Mouse (Mus musculus): ENCODE measurements around the gene Ang.

Ang gene

GRCm38 (mm10) chr14:51090921-51091900 is at the start of gene Ang, which contains the start of gene Rnase4:
Gene Ang (plus strand): TSS chr14:51091150.
Gene Rnase4 (plus strand): TSS chr14:51091077.
- DNase-seq (ENCODE audit: low read depth, low spot score): peak; percentile 68

- no peak for DNase-seq (ENCODE audit: low read depth, low spot score)
Measured at GRCm38 (mm10) chr14:51041769-51042168, 49.2 kb upstream of the Ang start, which contains the start of gene Rnase9. Gene Rnase9 (minus strand): TSS chr14:51041869.

GRCm38 (mm10) chr14:51047846-51048245 is 43.1 kb upstream of the Ang start:
- DNase-seq (ENCODE audit: low read depth, low spot score): no peak

- DNase-seq (ENCODE audit: low read depth, low spot score): no peak
Measured at GRCm38 (mm10) chr14:51050063-51050462, 40.9 kb upstream of the Ang start, which contains the start of gene Rnase11. Gene Rnase11 (minus strand): TSS chr14:51050163.

- no peak for DNase-seq (ENCODE audit: low read depth, low spot score)
Measured at GRCm38 (mm10) chr14:51051941-51052340, 39.0 kb upstream of the Ang start.

GRCm38 (mm10) chr14:51053176-51053575 is 37.8 kb upstream of the Ang start:
- DNase-seq (ENCODE audit: low read depth, low spot score): no peak

GRCm38 (mm10) chr14:51054243-51055237 is 36.4 kb upstream of the Ang start:
- DNase-seq (ENCODE audit: low read depth, low spot score): peak; percentile 33

- DNase-seq (ENCODE audit: low read depth, low spot score): no peak
Measured at GRCm38 (mm10) chr14:51057401-51057831, 33.5 kb upstream of the Ang start, which contains the start of gene Rnase12. Gene Rnase12 (minus strand): TSS chr14:51057661.

GRCm38 (mm10) chr14:51060761-51061160 is 30.2 kb upstream of the Ang start:
- DNase-seq (ENCODE audit: low read depth, low spot score): no peak

GRCm38 (mm10) chr14:51068956-51069355 is 22.0 kb upstream of the Ang start:
- DNase-seq (ENCODE audit: low read depth, low spot score): no peak

GRCm38 (mm10) chr14:51069617-51070016 is 21.3 kb upstream of the Ang start:
- DNase-seq (ENCODE audit: low read depth, low spot score): peak; percentile 55

- no peak for DNase-seq (ENCODE audit: low read depth, low spot score)
Measured at GRCm38 (mm10) chr14:51074335-51074734, 16.6 kb upstream of the Ang start, which contains the start of gene Olfr750. Gene Olfr750 (minus strand): TSS chr14:51074435.

- no peak for DNase-seq (ENCODE audit: low read depth, low spot score)
Measured at GRCm38 (mm10) chr14:51079180-51079579, 11.8 kb upstream of the Ang start.

GRCm38 (mm10) chr14:51081035-51081434 is 9.9 kb upstream of the Ang start:
- no peak for DNase-seq (ENCODE audit: low read depth, low spot score)

- peak; percentile 75 for DNase-seq (ENCODE audit: low read depth, low spot score)
Measured at GRCm38 (mm10) chr14:51082599-51083581, 8.1 kb upstream of the Ang start.

GRCm38 (mm10) chr14:51083805-51084204 is 7.1 kb upstream of the Ang start:
- DNase-seq (ENCODE audit: low read depth, low spot score): no peak

- DNase-seq (ENCODE audit: low read depth, low spot score): no peak
Measured at GRCm38 (mm10) chr14:51085086-51085485, 5.9 kb upstream of the Ang start.

GRCm38 (mm10) chr14:51085911-51086310 is 5.0 kb upstream of the Ang start:
- no peak for DNase-seq (ENCODE audit: low read depth, low spot score)

- peak; percentile 36 for DNase-seq (ENCODE audit: low read depth, low spot score)
Measured at GRCm38 (mm10) chr14:51087762-51088161, 3.2 kb upstream of the Ang start.
